Mouse (Mus musculus) forebrain, embryonic 13.5 days (tissue): ENCODE measurements at regions not wholly inside any gene's neighbourhood (a gene's known extent, or its start where the extent isn't known, plus 50 kb on each side); places are given as distances from the start of the nearest gene placed in this dataset.

ENCODE experiments used
- ATAC-seq: fragments of 200-750 bp; cut with Nextera tagmentation; 2 replicates; pipeline ENCODE4 v1.8.0; 2017
- H3K27ac ChIP-seq: fragments of 300-500 bp; sonication (generic); 2 replicates; pipeline ENCODE4 v1.5.1; 2015; ENCODE audit warnings: inconsistent platforms, mild to moderate bottlenecking, moderate library complexity
- H3K27me3 ChIP-seq: fragments of 300-500 bp; sonication (generic); 2 replicates; pipeline ENCODE4 v1.6.1; 2015; ENCODE audit warnings: mild to moderate bottlenecking, inconsistent platforms
- H3K36me3 ChIP-seq: fragments of 300-500 bp; sonication (generic); 2 replicates; pipeline ENCODE4 v1.6.1; 2015; ENCODE audit warnings: mild to moderate bottlenecking, inconsistent platforms; ENCODE audit not compliant: poor library complexity, severe bottlenecking
- H3K4me1 ChIP-seq: fragments of 300-500 bp; sonication (generic); 2 replicates; pipeline ENCODE4 v1.6.1; 2015; ENCODE audit warnings: inconsistent platforms
- H3K4me2 ChIP-seq: fragments of 300-500 bp; sonication (generic); 2 replicates; pipeline ENCODE4 v1.6.1; 2015; ENCODE audit warnings: inconsistent platforms, mild to moderate bottlenecking, moderate library complexity
- H3K4me3 ChIP-seq: fragments of 300-500 bp; sonication (generic); 2 replicates; pipeline ENCODE4 v1.5.1; 2015; ENCODE audit warnings: mild to moderate bottlenecking, inconsistent platforms
- H3K9ac ChIP-seq: fragments of 300-500 bp; sonication (generic); 2 replicates; pipeline ENCODE4 v1.6.1; 2015; ENCODE audit warnings: mild to moderate bottlenecking, inconsistent platforms
- H3K9me3 ChIP-seq: fragments of 300-500 bp; sonication (generic); replicated peaks from 2 replicates; pipeline ENCODE4 v1.6.1; 2016; ENCODE audit warnings: inconsistent platforms
- WGBS: fragments of 180-500 bp; shearing (Covaris S2); methylation state at CpG from one replicate; pipeline ENCODE4 v1.1.7; 2015; 5-methylcytosine and 5-hydroxymethylcytosine counted together

DNA sequence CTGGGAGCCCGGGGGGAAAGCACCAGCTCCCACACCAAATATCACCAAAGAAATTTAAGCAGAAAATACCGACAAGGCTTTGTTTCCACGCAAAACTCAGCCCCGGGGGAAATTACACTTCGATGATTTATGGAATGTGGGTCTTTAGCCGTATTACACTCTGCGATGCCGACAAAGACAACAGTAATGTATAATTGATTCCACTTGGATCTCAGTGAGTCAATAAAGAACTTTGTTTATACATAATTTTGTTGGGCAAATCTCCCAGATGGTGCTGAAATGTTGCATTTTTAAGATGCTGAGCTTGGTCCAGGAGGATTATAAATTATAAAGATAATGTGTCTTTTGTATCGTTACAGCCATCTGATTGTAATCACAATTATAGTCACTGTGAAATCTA is 59.1 kb upstream of the Dock1 start:
- no peaks in the 10 kb centered on the region for H3K27me3 ChIP-seq
- no peak overlapping the region for H3K4me3 ChIP-seq
- H3K4me2 ChIP-seq = no peak overlapping the region
- 0 out of 2 replicates have a peak, but pooled peaks cover 4% of the 10 kb centered on the region for H3K4me1 ChIP-seq
- 81% methylated on average over 9 of the region's 9 CpGs for WGBS
- no peak for ATAC-seq
- no peaks in the 10 kb centered on the region for H3K9me3 ChIP-seq
- H3K9ac ChIP-seq = no peak overlapping the region
- no peak overlapping the region for H3K27ac ChIP-seq
- no peaks in the 10 kb centered on the region for H3K36me3 ChIP-seq

- Histone ChIP-seq H3K27me3 (no peaks in the 10 kb centered on the region), H3K9me3 (no peaks in the 10 kb centered on the region), H3K4me1 (0 out of 2 replicates have a peak, but pooled peaks cover 4% of the 10 kb centered on the region), H3K4me2 (no peak overlapping the region), H3K9ac (no peak overlapping the region), H3K36me3 (no peaks in the 10 kb centered on the region), H3K4me3 (no peak overlapping the region), H3K27ac (no peak overlapping the region)
- ATAC-seq = no peak
- 84% methylated on average over 4 of the region's 4 CpGs for WGBS
Measured at GRCm38 (mm10) chr7:134612175-134612633, 58.2 kb upstream of the Dock1 start.

DNA sequence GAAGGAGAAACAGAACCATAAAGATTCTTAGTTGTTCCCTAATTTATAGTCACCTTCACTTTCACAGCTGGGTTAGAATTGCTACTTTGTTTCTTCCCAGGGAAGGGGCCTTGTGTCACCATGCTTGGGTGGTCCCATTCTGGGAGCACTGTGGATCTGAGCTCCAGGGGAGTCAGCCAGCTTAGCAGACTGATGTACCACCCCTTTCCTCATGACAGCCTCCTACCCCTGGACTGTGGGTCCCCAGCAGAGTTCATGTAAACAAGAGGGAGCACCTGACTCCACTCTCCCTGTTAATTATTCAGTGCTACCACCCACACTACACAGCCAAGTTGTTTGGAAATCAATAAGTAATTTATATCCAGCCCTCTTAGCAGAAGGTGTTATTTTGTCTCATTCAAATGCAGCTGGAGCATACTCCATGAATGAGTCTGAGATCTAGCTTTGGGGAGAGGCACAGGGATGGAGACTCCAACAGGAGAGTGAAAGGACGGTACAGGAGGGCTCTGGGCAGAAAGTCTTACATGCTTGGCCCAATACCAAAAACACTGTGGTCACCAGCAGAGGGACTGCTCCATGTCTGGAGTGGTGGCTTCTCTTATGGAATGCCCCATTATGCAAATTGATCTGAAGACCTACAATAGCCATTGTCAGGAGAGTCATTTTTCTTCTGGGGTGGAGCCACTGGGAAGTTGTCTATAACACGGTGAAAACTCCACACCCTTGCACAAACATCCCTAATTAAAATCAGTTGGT is 51.1 kb upstream of the Dock1 start:
- Histone ChIP-seq H3K27me3 (no peaks in the 10 kb centered on the region), H3K4me2 (no peak overlapping the region), H3K4me1 (0 out of 2 replicates have a peak, but pooled peaks cover 3% of the 10 kb centered on the region), H3K9me3 (no peaks in the 10 kb centered on the region), H3K9ac (no peak overlapping the region), H3K4me3 (no peak overlapping the region), H3K36me3 (no peaks in the 10 kb centered on the region), H3K27ac (no peak overlapping the region)
- WGBS = 20% methylated on average over 2 of the region's 2 CpGs
- no peak for ATAC-seq

GRCm38 (mm10) chr7:134620006-134620405 is 50.4 kb upstream of the Dock1 start:
- H3K4me3 ChIP-seq = no peak overlapping the region
- H3K9me3 ChIP-seq = no peaks in the 10 kb centered on the region
- no peak overlapping the region for H3K9ac ChIP-seq
- H3K4me1 ChIP-seq = 0 out of 2 replicates have a peak, but pooled peaks cover 3% of the 10 kb centered on the region
- no peaks in the 10 kb centered on the region for H3K27me3 ChIP-seq
- no peak for ATAC-seq
- no peak overlapping the region for H3K27ac ChIP-seq
- no peak overlapping the region for H3K4me2 ChIP-seq
- 84% methylated on average over 5 of the region's 5 CpGs for WGBS
- H3K36me3 ChIP-seq = no peaks in the 10 kb centered on the region
